Mouse (Mus musculus): ENCODE results near the gene 4930435E12Rik.

DNA sequence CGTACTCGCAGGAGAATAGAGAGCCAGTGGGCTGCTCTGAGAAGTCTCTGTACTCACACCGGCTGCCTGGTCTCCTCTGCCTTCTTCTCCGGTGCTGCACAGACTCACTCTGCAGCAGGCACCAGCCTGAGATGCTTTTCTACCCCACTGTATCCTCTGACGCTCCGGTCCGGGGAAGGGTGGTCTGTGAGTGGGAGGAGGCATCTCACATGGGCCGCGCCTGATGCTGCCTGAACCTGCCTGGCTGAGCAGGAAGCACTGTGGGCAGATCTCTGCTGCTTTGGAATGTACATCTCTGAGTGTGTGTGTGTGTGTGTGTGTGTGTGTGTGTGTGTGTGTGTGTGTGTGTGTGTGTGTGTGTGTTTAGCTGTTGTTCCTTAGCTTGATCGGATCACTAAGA lies 28.5 kb downstream of the 4930435E12Rik start, which contains the start of gene Upk1b:
- no peak for TF ChIP-seq POLR2A (IDR thresholded peaks at IDR 0.05; ENCODE audit: insufficient read depth, low read depth, low read length)
- TF ChIP-seq CTCF (IDR thresholded peaks at IDR 0.05) = no peak
- TF ChIP-seq EP300 (IDR thresholded peaks at IDR 0.05; ENCODE audit: insufficient read depth, low read depth, low read length) = no peak
